Mouse (Mus musculus): ENCODE measurements around the gene Bpifb5. TPM values are rescaled to one million over a fixed set of nuclear protein-coding genes. Genes with fewer than 3 reads are reported as not detected.
A peak's percentile ranks its signal among the peaks of the same experiment; 100 is the strongest.
"Not testable (repeated sequence)": the region's sequence is repeated elsewhere in the genome, so short reads cannot be mapped to it uniquely, and the experiment has no call there.

The Bpifb5 gene
- polyA plus RNA-seq (2014; fragmentation: Nextera tagmentation; extraction: Ambion mirVana), result 0.16 TPM in 1 of 2 replicates, not detected in the other

DNA sequence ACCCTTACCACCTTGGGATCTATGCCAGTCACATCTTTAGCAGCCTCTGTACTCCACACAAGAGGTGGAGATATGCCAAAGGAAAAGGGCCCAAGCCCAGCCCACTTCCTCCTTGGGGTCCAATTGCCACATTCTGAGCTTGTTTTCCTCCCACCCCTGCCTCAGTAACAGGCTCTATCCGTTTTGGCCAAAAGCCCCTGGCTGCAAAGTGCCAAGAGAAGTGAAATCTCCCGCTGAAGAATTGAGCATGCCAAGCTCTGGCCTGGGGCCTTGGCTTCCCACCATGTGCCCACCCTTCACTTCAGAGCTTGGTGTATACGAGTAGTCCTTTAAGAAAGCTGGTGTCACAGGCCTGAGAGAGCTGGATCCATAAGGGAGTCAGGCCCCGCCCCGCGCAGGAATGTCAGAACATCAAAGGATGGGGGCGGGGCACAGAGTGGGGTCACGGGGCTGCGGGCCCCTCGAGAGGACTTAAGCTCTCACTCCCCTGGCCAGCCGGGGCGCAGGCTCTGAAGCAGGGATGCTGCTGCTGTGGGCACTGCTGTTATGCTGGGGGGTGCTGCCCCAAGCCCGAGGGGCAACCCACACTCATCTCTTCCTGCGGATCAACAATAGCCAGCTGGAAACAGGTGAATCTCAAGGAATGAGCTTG lies at the start of gene Bpifb5:
Gene Bpifb5, plus strand, starts transcription at position 478 of the 652 bp plus-strand sequence.
- Histone ChIP-seq H3K27ac (ENCODE audit: low read depth, low read length) (no peak within 1 kb of the TSS), H3K4me3 (ENCODE audit: low read depth, low read length) (no peak within 1 kb of the TSS), H3K36me3 (ENCODE audit: control insufficient read depth, insufficient read depth, low read length) (no peaks in the 10 kb centered on the region), H3K4me1 (replicated peaks; ENCODE audit: control insufficient read depth, insufficient read depth, low read length) (peaks cover 9% of the 10 kb centered on the region; the same call in 1 of the 2 replicates), H3K9ac (ENCODE audit: low read length) (peak within 1 kb of the TSS; percentile 2), H3K9me3 (ENCODE audit: control insufficient read depth, low read length) (no peaks in the 10 kb centered on the region), H3K27me3 (ENCODE audit: control insufficient read depth, insufficient read depth, low read length) (no peaks in the 10 kb centered on the region), H3K4me2 (ENCODE audit: low read depth, low read length, severe bottlenecking) (no peak within 1 kb of the TSS)
- DNase-seq (ENCODE audit: low spot score), result peak; percentile 70
- peak; percentile 64 for ATAC-seq (replicated peaks; ENCODE audit: low FRiP score)
- 4% methylated on average over 14 of the region's 14 CpGs for WGBS

GRCm38 (mm10) chr2:154181900-154182299 lies 41.6 kb upstream of the Bpifb5 start:
- not testable (repeated sequence) for H3K9me3 ChIP-seq (ENCODE audit: control insufficient read depth, low read length); ATAC-seq (replicated peaks; ENCODE audit: low FRiP score); H3K4me2 ChIP-seq (ENCODE audit: low read depth, low read length, severe bottlenecking); H3K4me3 ChIP-seq (ENCODE audit: low read depth, low read length); H3K4me1 ChIP-seq (replicated peaks; ENCODE audit: control insufficient read depth, insufficient read depth, low read length); H3K36me3 ChIP-seq (ENCODE audit: control insufficient read depth, insufficient read depth, low read length); H3K27ac ChIP-seq (ENCODE audit: low read depth, low read length); H3K9ac ChIP-seq (ENCODE audit: low read length); H3K27me3 ChIP-seq (ENCODE audit: control insufficient read depth, insufficient read depth, low read length); DNase-seq (ENCODE audit: low spot score)
- WGBS, result 80% methylated on average over 7 of the region's 7 CpGs

GRCm38 (mm10) chr2:154183061-154183460 lies 40.5 kb upstream of the Bpifb5 start:
- not testable (repeated sequence) for DNase-seq (ENCODE audit: low spot score); H3K9ac ChIP-seq (ENCODE audit: low read length); H3K4me2 ChIP-seq (ENCODE audit: low read depth, low read length, severe bottlenecking); H3K27ac ChIP-seq (ENCODE audit: low read depth, low read length); H3K4me1 ChIP-seq (replicated peaks; ENCODE audit: control insufficient read depth, insufficient read depth, low read length); H3K4me3 ChIP-seq (ENCODE audit: low read depth, low read length); ATAC-seq (replicated peaks; ENCODE audit: low FRiP score); H3K36me3 ChIP-seq (ENCODE audit: control insufficient read depth, insufficient read depth, low read length); H3K27me3 ChIP-seq (ENCODE audit: control insufficient read depth, insufficient read depth, low read length); H3K9me3 ChIP-seq (ENCODE audit: control insufficient read depth, low read length)
- WGBS, result 75% methylated on average over 4 of the region's 4 CpGs

DNA sequence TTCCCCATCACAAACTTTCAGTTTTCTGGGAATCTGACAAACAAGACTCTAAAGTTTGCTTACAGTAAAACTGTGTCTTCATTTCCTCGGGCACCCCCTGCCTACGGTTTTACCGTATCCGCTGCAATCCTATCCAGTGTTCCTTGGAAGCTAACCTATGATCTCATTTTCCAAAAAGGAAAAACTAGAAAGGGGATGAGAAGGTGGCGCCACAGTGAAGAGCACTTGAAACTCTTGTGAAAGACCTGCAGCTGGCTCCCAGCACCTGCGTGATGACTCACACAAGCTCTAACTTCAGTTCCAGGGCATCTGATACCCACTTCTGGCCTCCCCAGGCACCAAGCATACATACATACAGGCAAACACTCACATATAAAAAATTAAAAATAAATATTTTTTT lies 38.2 kb upstream of the Bpifb5 start:
- Histone ChIP-seq H3K27me3 (ENCODE audit: control insufficient read depth, insufficient read depth, low read length) (no peaks in the 10 kb centered on the region), H3K9me3 (ENCODE audit: control insufficient read depth, low read length) (no peaks in the 10 kb centered on the region), H3K4me2 (ENCODE audit: low read depth, low read length, severe bottlenecking) (no peak overlapping the region), H3K4me1 (replicated peaks; ENCODE audit: control insufficient read depth, insufficient read depth, low read length) (no peaks in the 10 kb centered on the region), H3K9ac (ENCODE audit: low read length) (no peak overlapping the region), H3K27ac (ENCODE audit: low read depth, low read length) (no peak overlapping the region), H3K4me3 (ENCODE audit: low read depth, low read length) (no peak overlapping the region), H3K36me3 (ENCODE audit: control insufficient read depth, insufficient read depth, low read length) (no peaks in the 10 kb centered on the region)
- DNase-seq (ENCODE audit: low spot score) (no peak), ATAC-seq (replicated peaks; ENCODE audit: low FRiP score) (no peak)
- WGBS, result 90% methylated on average over 6 of the region's 6 CpGs

DNA sequence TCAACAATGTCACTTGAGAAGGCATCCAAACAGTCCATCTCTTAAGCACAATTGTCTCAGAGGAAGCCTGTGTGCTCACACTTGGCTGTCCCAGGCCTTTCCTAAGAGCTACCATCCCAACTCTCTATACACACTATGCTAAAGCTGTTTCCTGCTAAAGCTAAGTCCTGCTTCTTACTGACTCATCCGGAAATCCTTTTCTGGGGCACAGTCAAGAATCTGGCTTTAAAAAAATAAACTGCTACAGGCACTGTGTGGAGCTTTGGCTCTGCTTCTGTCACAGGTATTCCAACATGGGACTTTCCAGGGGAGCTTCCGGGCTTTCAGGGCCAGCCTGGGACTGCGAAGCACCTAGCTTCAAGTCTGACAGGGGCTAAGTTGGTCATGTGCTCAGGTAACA lies 37.8 kb upstream of the Bpifb5 start:
- Histone ChIP-seq H3K4me2 (ENCODE audit: low read depth, low read length, severe bottlenecking) (no peak overlapping the region), H3K36me3 (ENCODE audit: control insufficient read depth, insufficient read depth, low read length) (no peaks in the 10 kb centered on the region), H3K27ac (ENCODE audit: low read depth, low read length) (no peak overlapping the region), H3K9me3 (ENCODE audit: control insufficient read depth, low read length) (no peaks in the 10 kb centered on the region), H3K9ac (ENCODE audit: low read length) (no peak overlapping the region), H3K4me1 (replicated peaks; ENCODE audit: control insufficient read depth, insufficient read depth, low read length) (no peaks in the 10 kb centered on the region), H3K4me3 (ENCODE audit: low read depth, low read length) (no peak overlapping the region), H3K27me3 (ENCODE audit: control insufficient read depth, insufficient read depth, low read length) (no peaks in the 10 kb centered on the region)
- ATAC-seq (replicated peaks; ENCODE audit: low FRiP score) (no peak), DNase-seq (ENCODE audit: low spot score) (no peak)
- WGBS, result 88% methylated on average over 3 of the region's 3 CpGs

DNA sequence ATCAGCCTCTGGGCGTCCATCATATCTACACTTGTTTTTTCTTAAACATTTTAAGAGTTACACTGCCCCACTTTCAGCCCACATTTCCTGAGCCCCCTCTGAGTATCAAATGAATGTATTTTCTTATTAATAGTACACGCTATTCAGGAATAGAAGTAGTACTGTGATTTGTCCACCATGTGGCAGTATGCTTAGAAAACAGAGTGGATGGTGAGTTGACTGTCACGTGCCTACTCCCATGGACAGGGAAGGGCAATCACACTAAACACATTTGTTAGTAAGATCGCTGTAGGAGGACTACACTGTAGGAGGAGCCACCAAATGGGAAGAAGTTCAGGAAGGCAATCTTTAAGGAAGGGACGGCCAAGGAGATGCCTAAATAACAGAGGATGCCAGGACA lies 36.1 kb upstream of the Bpifb5 start:
- DNase-seq (ENCODE audit: low spot score) (no peak), ATAC-seq (replicated peaks; ENCODE audit: low FRiP score) (no peak)
- Histone ChIP-seq H3K4me3 (ENCODE audit: low read depth, low read length) (no peak overlapping the region), H3K27me3 (ENCODE audit: control insufficient read depth, insufficient read depth, low read length) (no peaks in the 10 kb centered on the region), H3K9me3 (ENCODE audit: control insufficient read depth, low read length) (no peaks in the 10 kb centered on the region), H3K27ac (ENCODE audit: low read depth, low read length) (no peak overlapping the region), H3K36me3 (ENCODE audit: control insufficient read depth, insufficient read depth, low read length) (no peaks in the 10 kb centered on the region), H3K9ac (ENCODE audit: low read length) (no peak overlapping the region), H3K4me2 (ENCODE audit: low read depth, low read length, severe bottlenecking) (no peak overlapping the region), H3K4me1 (replicated peaks; ENCODE audit: control insufficient read depth, insufficient read depth, low read length) (no peaks in the 10 kb centered on the region)
- 44% methylated on average over 5 of the region's 5 CpGs for WGBS

DNA sequence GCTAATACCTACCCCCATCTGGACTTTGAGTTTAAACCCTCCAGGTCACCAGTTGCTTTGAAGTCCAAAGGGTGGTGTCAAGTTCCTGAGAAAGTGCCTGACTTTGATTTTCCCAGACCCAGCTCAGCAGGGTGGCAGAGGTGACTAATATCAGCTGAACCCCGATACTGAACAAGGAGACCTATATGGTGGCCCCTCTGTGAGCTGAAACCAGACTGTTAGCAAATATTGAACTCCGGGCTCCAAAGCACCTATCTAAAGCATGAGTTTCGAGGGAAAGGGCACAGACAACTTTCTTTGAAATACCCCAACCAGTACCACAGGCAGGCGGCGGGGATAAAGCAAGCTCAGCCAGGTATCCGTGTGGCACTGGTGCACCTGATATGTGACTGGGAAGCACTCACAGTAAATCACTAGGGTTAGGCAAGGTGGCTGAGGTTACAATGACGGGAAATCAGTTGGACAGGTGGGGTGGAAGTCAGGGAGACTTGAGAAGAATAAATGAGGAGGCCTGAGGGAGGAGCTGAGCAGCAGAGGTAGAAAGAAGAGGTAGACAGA lies 33.6 kb upstream of the Bpifb5 start:
- Histone ChIP-seq H3K36me3 (ENCODE audit: control insufficient read depth, insufficient read depth, low read length) (no peaks in the 10 kb centered on the region), H3K27ac (ENCODE audit: low read depth, low read length) (no peak overlapping the region), H3K4me1 (replicated peaks; ENCODE audit: control insufficient read depth, insufficient read depth, low read length) (no peaks in the 10 kb centered on the region), H3K9me3 (ENCODE audit: control insufficient read depth, low read length) (no peaks in the 10 kb centered on the region), H3K4me3 (ENCODE audit: low read depth, low read length) (no peak overlapping the region), H3K4me2 (ENCODE audit: low read depth, low read length, severe bottlenecking) (no peak overlapping the region), H3K27me3 (ENCODE audit: control insufficient read depth, insufficient read depth, low read length) (no peaks in the 10 kb centered on the region), H3K9ac (ENCODE audit: low read length) (no peak overlapping the region)
- WGBS, result 84% methylated on average over 7 of the region's 7 CpGs
- ATAC-seq (replicated peaks; ENCODE audit: low FRiP score), result no peak
- no peak for DNase-seq (ENCODE audit: low spot score)

GRCm38 (mm10) chr2:154190546-154191258 lies 32.8 kb upstream of the Bpifb5 start, which contains the start of gene Bpifb1:
TSS of gene Bpifb1 (plus strand) at chr2:154190818.
- no peak within 1 kb of the TSS for H3K9ac ChIP-seq (ENCODE audit: low read length)
- no peak within 1 kb of the TSS for H3K27ac ChIP-seq (ENCODE audit: low read depth, low read length)
- no peaks in the 10 kb centered on the region for H3K4me1 ChIP-seq (replicated peaks; ENCODE audit: control insufficient read depth, insufficient read depth, low read length)
- H3K27me3 ChIP-seq (ENCODE audit: control insufficient read depth, insufficient read depth, low read length), result no peaks in the 10 kb centered on the region
- no peak within 1 kb of the TSS for H3K4me2 ChIP-seq (ENCODE audit: low read depth, low read length, severe bottlenecking)
- DNase-seq (ENCODE audit: low spot score) (no peak), ATAC-seq (replicated peaks; ENCODE audit: low FRiP score) (no peak)
- no peak within 1 kb of the TSS for H3K4me3 ChIP-seq (ENCODE audit: low read depth, low read length)
- H3K9me3 ChIP-seq (ENCODE audit: control insufficient read depth, low read length), result no peaks in the 10 kb centered on the region
- WGBS, result 85% methylated on average over 11 of the region's 11 CpGs
- no peaks in the 10 kb centered on the region for H3K36me3 ChIP-seq (ENCODE audit: control insufficient read depth, insufficient read depth, low read length)
